Mouse (Mus musculus): ENCODE measurements around the gene Atp6v1e1.

Atp6v1e1 gene

DNA sequence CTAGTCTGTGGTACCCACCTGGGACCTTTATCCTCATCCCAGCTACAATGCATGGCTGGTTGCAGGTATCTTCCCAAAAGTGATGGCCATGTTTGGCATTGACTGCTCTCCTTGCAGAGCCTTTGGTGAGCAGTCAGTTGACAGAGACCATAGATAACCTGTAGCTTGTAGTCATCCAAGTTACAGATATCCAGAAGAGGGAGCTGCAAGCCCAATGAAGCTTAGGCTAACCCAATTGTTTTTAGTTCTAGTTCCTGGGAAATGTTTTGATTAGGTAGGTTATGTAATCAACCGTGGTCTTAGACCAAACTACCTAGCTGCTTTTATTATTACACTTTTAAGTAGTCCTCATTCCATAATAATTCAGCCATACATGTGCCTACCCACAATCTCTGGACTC lies 51.2 kb downstream of the Atp6v1e1 start:
- DNase-seq (ENCODE audit: low read depth, low spot score) = no peak

DNA sequence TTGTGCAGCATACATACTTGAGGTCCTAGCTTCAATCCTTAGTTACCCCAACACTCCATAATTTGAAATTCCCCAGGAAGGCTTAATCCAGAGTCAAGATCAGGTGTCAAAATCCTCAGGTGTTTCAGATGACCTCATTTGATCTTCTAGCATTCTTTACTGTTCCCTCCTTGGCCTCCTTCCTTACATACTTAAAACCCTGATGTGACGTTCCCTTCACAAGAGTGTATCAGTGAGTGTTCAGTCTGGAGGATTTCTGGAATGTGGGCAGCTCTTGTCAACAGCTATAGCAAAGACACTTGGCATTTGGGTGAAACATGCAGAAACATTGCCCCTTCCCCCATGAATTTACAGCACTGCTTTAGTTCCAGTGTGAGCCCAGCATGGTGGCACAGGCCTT lies 52.6 kb downstream of the Atp6v1e1 start:
- no peak for DNase-seq (ENCODE audit: low read depth, low spot score)

DNA sequence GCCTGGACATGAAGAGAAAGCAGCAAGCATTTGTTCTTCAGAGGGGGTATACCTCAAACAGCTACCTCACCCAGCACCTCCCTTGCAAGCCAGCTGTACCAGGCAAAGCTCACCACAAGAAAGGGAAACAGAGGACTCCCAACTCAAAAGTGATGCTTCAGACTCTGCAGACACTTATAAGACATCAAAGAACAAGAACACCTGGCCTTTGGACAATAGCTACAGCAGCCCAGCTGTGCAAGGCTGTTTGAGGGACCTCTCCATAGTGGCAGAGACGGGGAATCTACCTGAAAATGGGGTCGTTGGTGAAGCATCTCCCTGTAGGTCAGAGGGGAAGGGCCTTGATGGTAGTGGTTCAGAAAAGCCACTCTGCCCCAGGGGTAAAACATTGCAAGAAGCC lies 61.4 kb downstream of the Atp6v1e1 start:
- DNase-seq (ENCODE audit: low read depth, low spot score) = no peak

DNA sequence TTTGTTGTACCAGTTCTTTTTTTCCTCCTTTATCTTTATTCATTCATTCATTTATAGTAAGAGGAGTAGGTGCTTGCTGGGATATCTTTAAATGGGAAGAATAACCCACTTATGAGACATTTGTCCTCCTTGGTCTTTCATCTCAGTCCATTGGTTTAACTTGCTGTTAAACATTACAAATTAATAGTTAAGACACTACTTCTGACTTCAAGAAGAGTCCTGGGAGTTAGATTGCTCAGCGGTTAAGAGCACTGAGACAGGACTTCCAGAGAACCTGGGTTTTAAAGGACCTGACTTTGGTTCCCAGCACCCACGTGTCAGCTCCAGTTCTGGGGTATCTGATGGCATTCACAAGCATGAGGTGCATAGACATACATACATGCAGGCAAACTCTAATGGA lies 76.2 kb downstream of the Atp6v1e1 start:
- no peak for DNase-seq (ENCODE audit: low read depth, low spot score)

Measured in telencephalon, adult 2 months (tissue).